Mouse (Mus musculus) central nervous system, embryonic 18 days (tissue): ENCODE results near the gene Cirbp. TPM values are rescaled to one million over a fixed set of nuclear protein-coding genes. Genes with fewer than 3 reads are reported as not detected.

Experiments
- polyA plus RNA-seq: library from polyadenylated mRNA; depleted of rRNA; stranded (reverse); fragments of >200 nt; gene quantifications from 2 replicates; pipeline ENCODE4 v1.2.3, GENCODE M21; 2012; rRNA removed

Gene Cirbp
- 393 and 405 TPM in 2 replicates for polyA plus RNA-seq

GRCm38 (mm10) chr10:80165392-80166128 is at the start of gene Cirbp:
TSS of gene Cirbp (plus strand) at chr10:80165985.

GRCm38 (mm10) chr10:80138553-80139438 is 27.0 kb upstream of the Cirbp start, which contains the start of gene Atp5d:
TSS of gene Atp5d (plus strand) at chr10:80138632.

GRCm38 (mm10) chr10:80140666-80141035 is 25.1 kb upstream of the Cirbp start, which contains the start of gene Cbarp:
TSS of gene Cbarp (minus strand) at chr10:80140835.

GRCm38 (mm10) chr10:80147719-80148601 is 17.8 kb upstream of the Cirbp start, which contains the start of gene Midn:
TSS of gene Midn (plus strand) at chr10:80148272.

GRCm38 (mm10) chr10:80172527-80173292 is 6.9 kb downstream of the Cirbp start, which contains the start of gene 1600002K03Rik:
TSS of gene 1600002K03Rik (plus strand) at chr10:80172944.

GRCm38 (mm10) chr10:80179068-80180051 is 13.6 kb downstream of the Cirbp start, which contains the start of gene Efna2:
TSS of gene Efna2 (plus strand) at chr10:80179482.

Other genes with a start within 250 kb of the Cirbp start
- gene Kiss1r, start 249.0 kb upstream of the Cirbp start, polyA plus RNA-seq = 6.1 and 6.5 TPM in 2 replicates
- gene R3hdm4, start 244.8 kb upstream of the Cirbp start, polyA plus RNA-seq = 172 and 208 TPM in 2 replicates
- gene Arid3a, start 238.9 kb upstream of the Cirbp start, polyA plus RNA-seq = 4.2 TPM in 2 replicates
- 67.9 and 76.6 TPM in 2 replicates for gene Wdr18, start 205.8 kb upstream of the Cirbp start, polyA plus RNA-seq
- gene Grin3b, start 195.3 kb upstream of the Cirbp start, polyA plus RNA-seq = 0.40 and 0.45 TPM in 2 replicates
- gene Tmem259, start 181.7 kb upstream of the Cirbp start, polyA plus RNA-seq = 200 and 218 TPM in 2 replicates
- 18.9 and 19.8 TPM in 2 replicates for gene Cnn2, start 177.4 kb upstream of the Cirbp start, polyA plus RNA-seq
- 7.1 and 7.5 TPM in 2 replicates for gene Abca7, start 169.5 kb upstream of the Cirbp start, polyA plus RNA-seq
- 2.2 and 2.4 TPM in 2 replicates for gene Arhgap45, start 149.3 kb upstream of the Cirbp start, polyA plus RNA-seq
- gene Polr2e, start 126.2 kb upstream of the Cirbp start, polyA plus RNA-seq = 242 and 245 TPM in 2 replicates
- 421 and 492 TPM in 2 replicates for gene Gpx4, start 118.8 kb upstream of the Cirbp start, polyA plus RNA-seq
- gene Sbno2, start 60.4 kb upstream of the Cirbp start, polyA plus RNA-seq = 23.6 and 27.5 TPM in 2 replicates
- 83.3 and 90.0 TPM in 2 replicates for gene Stk11, start 50.2 kb upstream of the Cirbp start, polyA plus RNA-seq
- gene Atp5d, start 27.4 kb upstream of the Cirbp start, polyA plus RNA-seq = 451 and 454 TPM in 2 replicates
- 161 and 178 TPM in 2 replicates for gene Cbarp, start 25.1 kb upstream of the Cirbp start, polyA plus RNA-seq
- gene Midn, start 17.7 kb upstream of the Cirbp start, polyA plus RNA-seq = 71.4 and 90.3 TPM in 2 replicates
- 14.0 and 17.9 TPM in 2 replicates for gene 1600002K03Rik, start 7.0 kb downstream of the Cirbp start, polyA plus RNA-seq
- gene Efna2, start 13.5 kb downstream of the Cirbp start, polyA plus RNA-seq = 39.2 and 42.5 TPM in 2 replicates
- 51.1 and 52.1 TPM in 2 replicates for gene Mum1, start 60.4 kb downstream of the Cirbp start, polyA plus RNA-seq
- gene Ndufs7, start 83.1 kb downstream of the Cirbp start, polyA plus RNA-seq = 302 and 305 TPM in 2 replicates
- 18.8 and 24.7 TPM in 2 replicates for gene Gamt, start 95.0 kb downstream of the Cirbp start, polyA plus RNA-seq
- 128 and 136 TPM in 2 replicates for gene Dazap1, start 95.5 kb downstream of the Cirbp start, polyA plus RNA-seq
- 2,373 and 2,399 TPM in 2 replicates for gene Rps15, start 126.5 kb downstream of the Cirbp start, polyA plus RNA-seq
- 140 and 172 TPM in 2 replicates for gene Apc2, start 130.0 kb downstream of the Cirbp start, polyA plus RNA-seq
- 25.8 and 26.3 TPM in 2 replicates for gene 2310011J03Rik, start 154.6 kb downstream of the Cirbp start, polyA plus RNA-seq
- gene Pcsk4, start 163.5 kb downstream of the Cirbp start, polyA plus RNA-seq = 10.6 and 10.7 TPM in 2 replicates
- 3.1 and 3.2 TPM in 2 replicates for gene Reep6, start 164.0 kb downstream of the Cirbp start, polyA plus RNA-seq
- 1.2 and 2.2 TPM in 2 replicates for gene Adamtsl5, start 182.4 kb downstream of the Cirbp start, polyA plus RNA-seq
- gene Plk5, start 190.5 kb downstream of the Cirbp start, polyA plus RNA-seq = 14.5 and 15.1 TPM in 2 replicates
- 72.2 and 76.7 TPM in 2 replicates for gene Mex3d, start 221.7 kb downstream of the Cirbp start, polyA plus RNA-seq
- 199 and 209 TPM in 2 replicates for gene Mbd3, start 233.6 kb downstream of the Cirbp start, polyA plus RNA-seq
- gene Uqcr11, start 240.8 kb downstream of the Cirbp start, polyA plus RNA-seq = 745 and 942 TPM in 2 replicates